Mouse (Mus musculus): Measurements from ENCODE around the gene Etv4.

The Etv4 gene
- long read RNA-seq, experiment 1 = 0 reads
- long read RNA-seq, experiment 2 = 0 reads

DNA sequence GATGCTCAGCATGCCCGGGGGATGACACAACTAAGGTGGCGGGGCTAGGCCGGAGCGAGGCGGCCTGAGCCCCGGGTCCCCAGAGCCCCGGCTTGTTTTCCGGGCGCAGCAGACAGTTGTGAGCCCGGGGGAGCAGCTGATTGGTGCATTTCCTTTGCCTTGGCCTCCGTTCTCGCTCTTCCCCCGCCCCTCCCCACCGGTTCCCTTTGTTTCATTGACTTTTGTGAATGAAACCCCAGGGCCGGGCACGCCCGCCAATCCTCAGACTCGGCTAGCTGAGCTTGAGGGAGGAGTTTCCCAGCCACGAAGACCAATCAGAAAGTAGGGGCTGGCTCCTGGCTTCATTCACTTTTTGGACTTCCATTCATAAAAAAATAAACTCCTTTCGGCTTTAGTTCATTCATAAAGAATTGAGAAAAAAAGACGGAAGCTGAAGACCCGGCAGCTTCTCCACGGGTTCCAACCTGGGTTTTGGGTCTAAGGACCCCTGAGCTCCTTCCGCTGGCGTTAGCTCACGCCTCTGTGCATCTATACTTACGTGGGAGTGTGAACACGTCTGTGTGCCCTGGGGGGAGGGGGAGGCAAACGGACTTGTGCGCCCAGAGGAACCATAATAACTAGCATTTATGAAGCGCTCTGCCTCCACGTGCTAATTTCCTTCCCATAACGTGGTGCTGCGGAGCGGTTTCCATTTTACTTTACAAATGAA lies at the start of gene Etv4:
TSS of gene Etv4 (minus strand) at position 229 of the 709 bp plus-strand sequence.
- intact Hi-C loops (cut with DNase I) = no loop called here

DNA sequence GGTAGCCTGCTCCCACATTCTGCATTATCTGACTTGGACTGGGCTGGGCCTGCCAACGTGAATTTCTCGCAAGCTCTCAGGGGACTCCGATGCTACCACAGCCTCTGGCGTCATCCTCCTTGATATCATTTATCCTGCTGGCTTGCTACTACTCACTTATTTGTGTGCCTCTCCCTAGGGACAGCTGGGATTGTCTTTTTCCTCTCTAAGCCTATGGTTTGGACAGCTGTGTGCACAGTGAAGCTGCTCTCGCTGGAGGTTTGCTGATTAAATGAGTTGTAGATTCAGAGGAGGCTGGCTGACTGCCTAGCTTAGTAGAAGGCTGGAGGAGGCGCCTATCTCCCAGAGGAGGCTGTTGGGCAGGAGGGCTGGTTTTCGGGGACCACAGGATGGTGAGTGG lies 46.8 kb upstream of the Etv4 start:
- intact Hi-C loops (cut with DNase I) = no loop called here

DNA sequence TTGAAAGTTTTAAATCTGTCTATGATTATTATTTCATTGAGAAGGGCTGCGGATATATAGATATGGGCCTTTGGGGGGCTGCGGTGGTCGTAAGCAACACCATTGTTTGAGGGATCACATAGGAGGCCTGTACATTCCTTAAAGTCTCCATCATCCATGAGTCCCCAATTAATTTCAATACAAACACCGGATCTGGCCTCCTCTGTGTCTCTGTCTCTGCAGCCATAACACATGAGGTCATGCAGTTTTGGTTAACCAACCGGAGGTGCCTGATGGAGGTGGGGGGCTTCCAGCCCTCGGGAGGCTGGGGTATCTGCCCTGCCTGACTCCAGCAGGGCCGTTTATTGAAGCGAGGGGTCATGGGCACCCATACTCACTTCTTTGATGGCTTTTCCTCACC lies 45.4 kb upstream of the Etv4 start:
- intact Hi-C loops (cut with DNase I) = no loop called here

DNA sequence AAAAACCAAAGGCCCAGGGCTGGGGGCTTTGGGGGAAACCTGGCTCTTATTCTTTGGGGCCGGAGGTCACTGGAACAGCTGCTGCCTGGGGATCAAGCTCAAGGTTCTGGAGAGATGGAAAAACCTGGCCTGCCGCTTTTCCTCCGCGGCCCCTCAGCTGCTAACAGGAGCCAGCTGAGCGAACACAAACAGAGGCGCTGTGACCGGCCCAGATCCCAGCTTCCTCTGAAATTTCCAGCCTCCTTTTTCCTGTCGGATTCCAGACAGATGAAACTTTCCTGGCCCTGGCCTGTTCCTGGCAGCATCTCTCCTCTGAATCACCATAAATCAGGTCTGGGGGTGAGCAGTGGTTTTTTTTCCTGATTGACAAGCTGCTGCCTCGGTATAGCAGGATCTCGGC lies 44.9 kb upstream of the Etv4 start:
- intact Hi-C loops (cut with DNase I) = no loop called here

DNA sequence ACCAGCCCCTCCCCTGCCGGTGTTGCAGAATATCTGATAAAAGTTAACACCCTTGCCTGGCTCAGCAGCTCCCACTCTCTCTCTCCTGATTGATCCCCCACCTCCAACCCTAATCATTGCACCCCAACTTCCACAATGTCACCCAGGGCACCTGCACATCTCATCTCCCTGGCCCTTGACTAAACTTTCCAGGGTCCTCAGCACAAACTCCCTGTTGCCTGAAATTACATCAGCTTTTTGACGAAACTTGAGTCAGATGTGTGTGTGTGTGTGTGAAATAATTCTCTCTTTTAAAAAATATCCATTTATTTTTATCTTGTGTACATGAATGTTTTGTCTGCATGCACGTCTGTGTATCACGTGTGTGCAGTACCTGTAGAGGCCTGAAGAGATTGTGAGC lies 43.5 kb upstream of the Etv4 start:
- intact Hi-C loops (cut with DNase I) = no loop called here

DNA sequence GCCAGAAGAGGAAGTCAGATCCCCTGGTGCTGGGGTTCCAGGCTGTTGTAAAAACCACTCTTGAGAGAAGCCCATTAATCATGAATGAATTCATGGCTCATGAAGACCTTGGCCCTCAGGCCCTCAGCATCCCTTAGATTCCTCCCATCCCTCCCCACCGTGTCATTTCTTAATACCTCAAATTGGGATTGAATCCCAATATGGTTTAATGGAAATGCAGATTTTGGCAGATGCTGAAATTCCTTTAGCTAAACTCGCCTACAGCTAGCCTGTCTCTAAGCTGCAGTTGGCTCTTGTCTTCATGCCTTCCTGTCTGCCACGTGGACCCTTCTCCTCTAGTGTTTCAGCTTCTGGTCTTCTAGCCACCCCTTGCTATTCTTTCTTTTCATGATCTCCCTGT lies 38.0 kb upstream of the Etv4 start:
- intact Hi-C loops (cut with DNase I) = no loop called here

DNA sequence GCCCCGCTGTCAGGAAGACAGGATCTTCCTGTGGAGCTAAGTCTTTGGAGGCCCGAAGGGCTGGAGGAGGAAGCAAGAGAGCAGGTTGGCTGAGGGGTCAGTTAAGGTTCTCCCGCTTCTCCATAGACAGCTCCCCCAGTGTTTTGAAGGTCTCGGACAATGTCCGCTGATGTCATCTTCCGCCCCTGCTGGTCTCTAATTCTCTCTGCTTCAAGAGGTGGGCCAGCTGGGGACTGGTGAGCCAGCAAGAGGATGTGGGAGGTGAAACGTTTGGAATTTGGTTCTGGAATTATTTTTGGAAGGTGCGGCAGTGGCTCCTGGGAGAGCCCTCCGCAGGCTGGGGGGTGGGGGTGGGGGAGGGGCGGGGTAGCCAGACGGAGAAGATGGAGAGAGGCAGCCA lies 35.7 kb upstream of the Etv4 start:
- intact Hi-C loops (cut with DNase I) = no loop called here

DNA sequence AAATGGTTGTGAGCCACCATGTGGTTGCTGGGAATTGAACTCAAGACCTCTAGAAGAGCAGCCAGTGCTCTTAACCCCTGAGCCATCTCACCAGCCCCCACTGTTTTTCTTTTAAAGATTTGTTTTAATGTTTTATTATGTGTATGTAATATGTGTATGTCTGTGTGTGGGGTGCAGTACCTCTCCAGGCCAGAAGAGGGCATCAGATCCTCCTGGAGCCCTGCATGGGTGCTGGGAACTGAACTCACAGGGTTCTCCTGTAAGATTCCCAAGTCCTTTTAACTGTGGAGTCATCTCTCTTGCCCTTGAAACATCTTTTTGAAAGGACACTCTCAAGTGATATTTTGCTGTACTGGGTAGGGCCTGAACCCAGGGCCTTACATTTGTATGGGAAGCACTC lies 34.7 kb upstream of the Etv4 start:
- intact Hi-C loops (cut with DNase I) = no loop called here

DNA sequence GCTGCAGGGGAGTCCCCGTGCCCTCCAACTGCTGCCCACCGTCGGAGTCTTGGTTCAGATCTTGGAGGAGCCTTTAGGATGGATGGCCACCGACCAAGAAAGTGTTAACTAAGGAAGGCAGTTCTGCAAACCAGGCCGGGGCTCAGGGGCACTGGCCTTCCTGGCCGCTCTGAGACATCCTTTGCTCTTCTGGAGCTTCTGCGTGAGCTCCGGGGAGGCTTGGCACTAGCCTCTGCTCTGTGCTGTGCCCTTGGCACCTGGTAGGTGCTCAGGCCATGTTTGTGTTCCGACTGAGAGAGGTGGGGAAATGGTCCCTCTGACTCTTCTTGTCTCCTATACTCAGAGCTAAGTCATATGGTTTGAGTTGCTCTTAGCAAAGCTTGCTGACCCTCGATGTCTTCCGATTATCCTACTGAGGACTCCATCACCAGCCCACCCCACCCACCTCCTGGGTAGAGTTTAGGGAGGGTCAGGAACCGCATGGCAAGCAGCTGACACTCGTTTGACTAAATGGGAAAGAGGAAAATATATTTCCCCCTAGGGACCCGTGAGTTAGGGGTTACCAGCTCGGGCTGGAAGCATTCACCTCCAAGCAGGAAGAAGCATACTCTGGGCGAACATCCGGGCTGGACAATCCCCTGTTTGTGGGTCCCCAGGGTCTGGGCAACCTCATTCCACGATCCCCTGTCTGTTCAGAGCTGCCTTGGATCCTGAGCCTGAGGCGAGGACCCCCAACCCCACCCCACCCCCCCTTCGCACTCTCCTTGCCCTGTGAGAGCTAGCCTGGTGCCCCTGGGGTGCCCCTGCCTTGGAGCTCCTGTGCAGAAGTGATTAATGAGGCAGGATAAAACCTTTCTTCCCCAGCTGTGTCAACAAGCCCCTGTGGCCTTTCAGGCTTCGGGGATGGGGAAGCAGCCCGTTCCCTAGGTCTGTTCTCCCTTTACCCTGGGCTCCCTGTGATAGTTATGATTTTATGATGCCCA lies 30.2 kb upstream of the Etv4 start:
- intact Hi-C loops (cut with DNase I) = no loop called here

DNA sequence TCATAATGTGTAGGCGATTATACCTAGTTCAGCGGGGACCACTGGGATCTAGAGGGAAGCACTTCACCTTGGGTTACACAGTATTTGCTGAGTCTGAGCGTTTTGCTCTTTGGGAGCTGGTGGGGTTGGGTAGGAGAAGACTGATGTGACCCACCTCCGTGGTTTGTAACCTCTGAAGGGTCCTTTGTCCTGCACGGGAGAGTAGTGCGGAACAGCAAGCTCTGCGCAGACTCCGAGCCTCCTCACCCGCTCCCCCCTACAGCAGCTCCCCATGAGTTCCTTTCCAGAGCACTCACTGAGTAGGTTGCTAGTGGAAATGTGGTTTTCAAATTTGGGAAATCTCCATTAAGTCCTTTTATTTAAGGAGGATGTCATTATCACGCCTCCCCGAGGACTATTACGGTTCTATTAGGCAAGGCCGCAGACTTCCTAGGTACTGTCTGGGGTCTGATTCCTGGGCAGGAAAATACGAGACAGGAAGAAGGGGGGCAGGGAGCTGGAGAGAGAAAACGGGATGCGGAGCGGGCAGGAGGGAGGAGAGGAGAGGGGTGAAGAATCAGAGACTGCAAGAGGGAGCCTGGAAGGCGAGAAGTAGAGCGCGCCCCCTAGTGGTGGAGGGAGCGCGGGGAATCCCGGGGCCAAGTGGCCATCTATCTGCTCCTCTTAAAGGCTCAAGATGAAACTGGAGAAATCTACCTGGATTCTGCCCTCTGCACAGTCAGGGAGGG lies 29.4 kb upstream of the Etv4 start:
- intact Hi-C loops (cut with DNase I) = loop anchor here (5.0 kb wide), 1 partner anchor 158 kb away; no protein-coding TSS in a partner anchor

DNA sequence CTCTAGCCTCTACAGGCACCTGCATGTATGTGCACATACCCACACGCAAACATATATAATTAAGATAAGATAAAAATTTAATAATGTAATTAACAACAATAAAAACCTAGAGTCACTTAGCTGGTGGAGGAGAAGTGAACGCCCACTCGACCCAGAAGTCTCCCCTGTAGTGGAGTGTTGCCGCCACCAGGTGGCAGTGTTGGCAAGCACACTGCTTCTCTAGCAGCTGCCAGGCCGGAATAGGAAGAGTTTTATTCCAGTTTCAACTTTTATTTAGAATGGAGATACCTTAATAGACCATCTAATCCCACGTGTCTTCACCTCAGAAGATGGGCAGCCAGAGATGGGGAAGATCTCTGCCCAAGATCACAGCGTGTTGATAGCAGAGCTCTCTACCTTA lies 28.1 kb upstream of the Etv4 start:
- intact Hi-C loops (cut with DNase I) = loop anchor here (1.0 to 5.0 kb wide), 3 partner anchors 92 to 159 kb away; no protein-coding TSS in a partner anchor

DNA sequence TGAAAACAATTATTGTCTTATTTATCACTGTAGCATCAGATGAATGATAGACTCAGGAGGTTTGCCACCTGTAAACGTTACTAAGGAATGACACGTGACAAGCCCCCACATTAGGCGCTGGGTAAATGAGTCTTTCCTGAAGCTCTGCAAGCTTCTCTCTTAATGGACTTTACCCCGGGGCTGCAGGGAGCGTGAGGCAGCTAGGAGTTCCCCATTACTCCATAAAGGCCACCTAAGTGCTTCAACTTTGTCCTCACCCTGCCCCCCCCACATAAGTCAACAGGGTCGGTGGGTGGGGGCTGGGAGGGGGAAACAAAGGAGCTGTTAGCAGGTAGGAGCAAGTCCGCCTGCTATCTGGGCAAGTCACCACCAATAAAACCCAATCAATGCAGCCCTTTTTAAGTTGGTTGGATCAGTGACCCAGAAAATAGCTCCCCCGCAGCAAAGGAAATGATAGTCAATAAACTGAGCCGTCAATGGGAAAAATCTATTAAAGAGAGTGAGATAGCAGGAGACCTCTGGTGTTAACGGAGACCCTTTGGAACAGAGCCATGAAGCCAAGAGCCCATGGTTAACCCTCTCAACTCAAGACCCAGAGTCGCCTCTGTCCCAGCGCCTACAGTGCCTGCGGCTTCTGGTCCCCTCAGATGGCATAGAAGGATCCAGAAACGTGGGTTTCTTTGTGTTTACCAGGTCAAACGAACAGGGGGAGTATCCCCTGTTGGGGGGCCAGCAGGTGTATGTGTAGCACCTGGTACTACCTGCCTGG lies 24.1 kb upstream of the Etv4 start:
- intact Hi-C loops (cut with DNase I) = no loop called here

DNA sequence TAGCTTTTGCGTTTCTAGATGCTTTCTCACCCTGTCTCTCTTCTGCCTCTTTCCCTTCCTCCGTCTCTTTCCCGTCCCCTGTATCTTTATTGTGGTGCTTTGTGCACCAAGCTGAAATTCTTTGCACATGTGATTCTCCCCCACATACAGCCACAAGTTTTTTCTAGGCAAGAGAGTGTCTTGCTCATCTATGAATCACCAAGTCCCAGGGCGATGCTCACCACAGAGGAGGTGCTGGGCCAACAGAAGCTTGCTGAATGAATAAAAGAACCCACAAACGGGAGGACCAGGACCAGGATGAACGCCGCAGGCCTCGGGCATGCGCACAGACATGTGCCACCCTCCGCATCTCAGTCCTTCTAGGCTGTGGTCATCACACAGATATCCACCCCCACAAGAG lies 22.1 kb upstream of the Etv4 start:
- intact Hi-C loops (cut with DNase I) = no loop called here

DNA sequence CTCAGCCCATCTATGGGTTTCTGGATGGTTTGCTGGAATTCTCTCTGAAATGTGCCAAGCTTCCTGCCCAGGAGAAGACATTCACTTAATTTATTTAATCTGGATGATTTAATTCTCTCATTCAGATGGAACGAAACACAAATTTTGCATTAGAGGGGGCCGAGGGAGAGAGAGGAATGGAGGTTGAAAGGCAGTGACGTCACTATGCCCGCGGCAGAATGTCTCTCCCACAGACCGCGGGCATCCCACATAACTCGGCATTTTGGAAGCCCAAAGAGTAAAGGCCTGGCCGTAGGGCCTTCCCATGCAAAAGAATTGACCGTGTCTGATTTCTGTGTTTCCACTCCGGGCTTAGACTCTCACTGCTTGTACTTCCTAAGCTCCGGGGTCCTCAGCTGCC lies 21.6 kb upstream of the Etv4 start:
- intact Hi-C loops (cut with DNase I) = no loop called here

DNA sequence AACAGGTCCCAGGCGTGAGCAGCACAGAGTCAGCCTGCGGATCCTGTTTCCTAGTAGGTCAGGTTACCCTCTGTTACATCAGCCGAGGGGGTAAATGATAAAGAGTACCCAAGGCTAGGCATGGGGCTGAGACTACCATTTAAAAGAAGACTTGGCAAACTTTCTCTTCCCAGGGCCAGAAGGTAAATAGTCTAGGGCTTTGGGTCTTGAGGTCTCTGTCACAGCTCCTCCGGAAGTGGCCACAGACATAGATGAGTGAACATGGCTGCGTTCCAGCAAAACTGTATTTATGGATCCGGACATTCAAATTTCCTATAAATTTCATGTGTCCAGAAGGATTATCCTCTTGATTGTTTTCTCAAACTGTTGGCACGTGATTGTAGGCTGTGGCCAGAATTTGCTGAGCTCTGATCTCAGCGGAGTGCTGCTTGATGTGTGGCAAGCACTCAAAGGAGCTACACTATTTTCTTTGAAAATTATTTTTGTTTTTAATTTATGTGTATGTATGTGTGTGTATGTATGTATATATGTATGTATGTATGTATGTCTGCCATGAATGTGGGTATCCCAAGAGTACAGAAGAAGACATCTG lies 20.0 kb upstream of the Etv4 start:
- intact Hi-C loops (cut with DNase I) = no loop called here

DNA sequence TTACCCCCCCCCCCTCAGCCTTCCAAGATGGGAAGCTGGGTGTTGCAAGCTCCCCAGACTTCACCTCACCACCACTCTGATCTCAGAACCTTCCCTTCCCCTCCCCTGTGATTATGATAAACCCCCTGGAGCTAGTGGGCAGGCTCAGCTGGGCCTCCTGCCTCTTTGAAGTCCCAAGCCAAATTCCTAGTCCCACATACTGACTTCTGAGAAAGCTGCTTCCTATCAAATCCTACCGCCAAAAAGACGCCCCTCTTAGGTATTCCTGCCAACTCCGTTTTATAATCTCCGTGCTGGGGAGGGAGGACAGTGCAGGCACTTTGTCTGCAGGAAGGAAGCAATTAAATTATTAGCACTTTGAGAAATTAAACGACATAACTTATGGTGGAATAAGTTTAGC lies 16.2 kb upstream of the Etv4 start:
- intact Hi-C loops (cut with DNase I) = no loop called here

DNA sequence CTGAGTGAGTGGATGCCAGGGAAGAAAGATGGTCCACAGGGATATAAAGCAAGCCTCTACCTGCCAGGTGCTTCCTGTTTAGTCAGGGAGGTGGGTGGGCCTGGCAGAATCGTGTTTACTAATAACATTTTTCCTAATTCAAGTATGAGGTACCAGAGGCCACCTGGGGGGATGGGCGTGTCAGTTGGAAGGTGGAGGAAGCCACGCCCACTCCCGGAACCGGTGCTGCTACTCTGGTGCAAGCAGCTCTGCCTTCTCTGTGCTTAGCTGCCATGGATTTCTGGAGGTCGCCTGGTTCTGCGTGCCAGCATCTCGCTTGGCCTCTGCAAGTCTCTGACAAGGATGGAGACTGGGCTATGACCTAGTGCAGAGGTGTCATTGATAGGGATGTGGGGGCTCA lies 12.9 kb upstream of the Etv4 start:
- intact Hi-C loops (cut with DNase I) = no loop called here

DNA sequence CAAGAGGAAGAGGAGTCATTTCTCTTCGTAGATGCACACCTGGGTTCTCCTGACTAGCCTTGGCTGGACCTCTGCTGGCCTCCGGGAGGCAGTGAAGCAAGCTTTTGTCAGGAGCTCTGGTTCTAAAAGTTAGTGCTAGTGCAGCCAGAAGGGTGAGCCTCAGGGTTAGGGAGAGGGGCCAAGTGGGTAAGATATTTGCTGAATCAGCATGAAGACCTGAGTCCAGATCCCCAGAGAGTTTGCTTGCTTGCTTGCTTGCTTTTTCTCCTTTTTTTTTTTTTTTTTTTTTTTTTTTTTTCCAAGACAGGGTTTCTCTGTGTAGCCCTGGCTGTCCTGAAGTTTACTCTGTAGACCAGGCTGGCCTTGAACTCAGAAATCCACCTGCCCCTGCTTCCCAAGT lies 12.2 kb upstream of the Etv4 start:
- intact Hi-C loops (cut with DNase I) = no loop called here

DNA sequence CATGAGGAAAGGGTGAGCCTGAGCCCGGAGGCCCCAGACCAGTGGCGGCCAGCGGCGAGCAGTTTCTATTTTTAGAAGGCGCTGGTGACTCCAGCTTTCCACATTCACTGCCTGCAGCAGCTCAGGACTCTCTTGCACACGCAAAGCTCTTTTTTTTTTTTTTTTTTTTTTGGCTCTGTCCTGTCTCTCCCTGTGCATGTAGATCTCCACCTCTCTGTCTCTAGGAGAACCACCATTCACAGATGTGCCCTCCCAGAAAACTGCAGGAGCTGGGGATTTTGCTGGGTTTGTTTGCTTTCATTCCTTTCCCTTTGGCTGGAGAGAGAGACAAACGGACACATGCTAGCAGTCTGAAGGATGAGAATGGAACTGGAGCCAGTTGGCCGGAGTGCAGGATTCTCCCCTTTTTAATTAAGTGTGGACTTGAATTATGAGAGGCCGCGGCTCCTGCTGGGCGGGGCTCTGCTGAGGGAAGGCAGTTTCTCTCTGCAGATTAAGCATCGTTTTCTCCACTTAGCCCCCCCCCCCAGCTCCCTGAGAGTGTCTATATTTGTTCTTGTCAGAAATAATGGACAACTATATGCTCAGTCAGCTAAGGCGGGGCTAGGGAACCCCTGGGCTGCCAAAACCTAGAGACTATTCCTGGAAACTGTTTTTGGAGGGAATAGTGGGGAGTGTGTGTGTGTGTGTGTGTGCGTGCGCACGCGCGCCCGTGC lies 5.8 kb upstream of the Etv4 start:
- intact Hi-C loops (cut with DNase I) = no loop called here

DNA sequence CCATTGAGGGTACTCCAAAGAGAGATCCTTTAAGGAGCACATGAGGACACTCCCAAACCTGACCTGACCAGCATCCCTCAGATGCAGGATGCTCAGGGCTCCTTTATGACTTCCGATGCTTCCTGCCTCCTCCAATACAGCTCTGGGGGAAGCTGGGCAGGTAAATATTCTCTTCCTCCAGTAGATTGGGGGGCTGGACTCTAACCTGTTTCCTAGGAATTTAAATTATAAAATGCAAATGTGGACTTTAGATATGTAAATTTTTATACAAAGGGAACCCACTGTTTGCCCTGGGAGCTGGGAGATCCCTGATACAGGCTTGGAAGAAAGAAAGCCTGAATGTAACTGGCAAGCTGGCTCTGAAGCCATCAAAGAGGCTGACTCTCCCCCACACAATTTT lies 2.3 kb upstream of the Etv4 start:
- intact Hi-C loops (cut with DNase I) = no loop called here

All from adrenal gland (tissue).